Mouse (Mus musculus): Measurements from ENCODE around the gene Gpr132.

DNA sequence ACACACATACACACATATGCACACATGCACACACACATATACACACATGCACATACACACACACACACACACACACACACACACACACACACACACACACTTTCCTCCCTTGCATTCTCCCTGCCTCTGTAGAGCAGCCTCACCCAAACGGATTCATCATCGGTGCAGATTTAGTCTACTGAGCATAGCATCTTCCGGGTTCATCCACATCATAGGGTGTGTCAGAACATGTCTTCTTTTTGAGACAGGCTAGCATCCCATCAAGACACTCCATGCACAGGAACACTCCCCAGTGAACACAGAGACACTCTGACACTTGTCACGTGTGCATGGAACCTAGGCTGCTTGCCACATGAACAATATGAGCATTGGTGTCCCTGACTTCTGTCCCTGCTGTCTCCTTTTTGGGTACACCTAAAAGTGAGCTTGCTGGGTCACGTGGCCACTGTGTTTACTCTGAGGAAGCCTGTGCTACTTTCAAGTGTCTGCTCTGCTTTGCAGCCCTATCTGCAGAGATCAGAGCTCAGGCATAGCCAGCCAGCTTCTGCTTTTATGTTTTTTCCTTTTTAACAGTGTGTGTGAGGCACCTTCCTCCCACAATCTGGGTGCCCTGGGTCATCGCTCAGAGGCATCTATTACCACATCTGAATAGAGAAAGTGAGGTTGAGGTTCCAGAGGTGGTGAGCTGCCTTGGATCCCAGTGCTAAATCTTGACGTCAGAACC, 13.3 kb downstream of the Gpr132 start:
- no peak for TF ChIP-seq GATA1 (IDR thresholded peaks at IDR 0.05; ENCODE audit: borderline replicate concordance, low read length)
- TF ChIP-seq FLI1 (IDR thresholded peaks at IDR 0.05; ENCODE audit: low read length), result no peak
